Mouse (Mus musculus) liver, embryonic 11.5 days (tissue): ENCODE data around the gene Mapk12. TPM values are rescaled to one million over a fixed set of nuclear protein-coding genes. Genes with fewer than 3 reads are reported as not detected.

Source experiments
- ATAC-seq: fragments of 200-750 bp; cut with Nextera tagmentation; replicated peaks from 2 replicates; pipeline ENCODE4 v1.8.0; 2017; ENCODE audit warnings: moderate number of reproducible peaks, mild to moderate bottlenecking, moderate TSS enrichment, moderate library complexity; ENCODE audit not compliant: low FRiP score
- DNase-seq: peaks from one replicate; pipeline ENCODE4 v3.0.0-alpha.2; 2017; ENCODE audit warnings: low spot score
- H3K27ac ChIP-seq: fragments of 300-500 bp; sonication (generic); 2 replicates; pipeline ENCODE4 v1.5.1; 2014; ENCODE audit warnings: mild to moderate bottlenecking, low read depth, low read length, control low read depth
- H3K27me3 ChIP-seq: fragments of 300-500 bp; sonication (generic); replicated peaks from 2 replicates; pipeline ENCODE4 v1.6.1; 2014; ENCODE audit warnings: low read length, mixed read lengths; ENCODE audit not compliant: control insufficient read depth, insufficient read depth
- H3K36me3 ChIP-seq: fragments of 300-500 bp; sonication (generic); 2 replicates; pipeline ENCODE4 v1.6.1; 2014; ENCODE audit warnings: mild to moderate bottlenecking, low read length, moderate library complexity, mixed read lengths; ENCODE audit not compliant: control insufficient read depth, insufficient read depth
- H3K4me1 ChIP-seq: fragments of 300-500 bp; sonication (generic); replicated peaks from 2 replicates; pipeline ENCODE4 v1.6.1; 2014; ENCODE audit warnings: low read length, mixed read lengths; ENCODE audit not compliant: control insufficient read depth, insufficient read depth
- H3K4me2 ChIP-seq: fragments of 300-500 bp; sonication (generic); 2 replicates; pipeline ENCODE4 v1.6.1; 2014; ENCODE audit warnings: mild to moderate bottlenecking, control low read depth, moderate library complexity
- H3K4me3 ChIP-seq: fragments of 300-500 bp; sonication (generic); 2 replicates; pipeline ENCODE4 v1.5.1; 2014; ENCODE audit warnings: low read depth, low read length, control low read depth
- H3K9ac ChIP-seq: fragments of 300-500 bp; sonication (generic); 2 replicates; pipeline ENCODE4 v1.6.1; 2014; ENCODE audit warnings: low read depth, low read length, control low read depth
- H3K9me3 ChIP-seq: fragments of 300-500 bp; sonication (generic); 2 replicates; pipeline ENCODE4 v1.6.1; 2016; ENCODE audit warnings: low read length, inconsistent platforms, mixed read lengths; ENCODE audit not compliant: control insufficient read depth
- WGBS: fragments of 180-500 bp; shearing (Covaris S2); extraction: QIAGEN DNeasy Blood & Tissue Kit; methylation state at CpG from one replicate; pipeline ENCODE4 v1.1.7; 2014; 5-methylcytosine and 5-hydroxymethylcytosine counted together
- polyA plus RNA-seq: library from polyadenylated mRNA; unstranded; fragments of >200 nt; fragmentation: Nextera tagmentation; extraction: Ambion mirVana; gene quantifications from 2 replicates; pipeline ENCODE4 v1.2.1, GENCODE M21; 2014

Gene Mapk12
- polyA plus RNA-seq, 1 experiment from 2014 or later: 4.8 TPM

DNA sequence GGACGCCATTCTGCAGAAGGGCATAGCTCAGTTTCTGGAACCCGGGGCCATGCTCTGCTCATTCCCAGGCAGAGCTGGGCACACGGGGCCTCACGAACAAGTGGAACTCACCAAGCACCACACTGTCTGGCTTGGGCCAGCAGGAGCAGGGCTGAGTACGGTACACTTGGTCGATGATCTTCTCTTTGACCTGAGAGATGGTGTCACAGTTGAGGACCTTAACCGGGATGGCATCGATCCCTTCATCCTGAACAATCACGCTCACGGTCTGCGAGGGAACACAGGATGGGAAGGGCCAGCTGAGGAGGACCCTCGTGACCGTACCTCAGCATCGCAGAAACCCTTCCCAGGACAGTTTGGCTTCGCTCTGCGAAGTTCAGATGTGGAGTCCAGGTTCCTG, 18.0 kb upstream of the Mapk12 start:
- Histone ChIP-seq H3K4me2 (no peak overlapping the region), H3K4me3 (no peak overlapping the region), H3K4me1 (no peaks in the 10 kb centered on the region), H3K9ac (no peak overlapping the region), H3K27ac (no peak overlapping the region), H3K36me3 (peaks cover 38% of the 10 kb centered on the region), H3K9me3 (no peaks in the 10 kb centered on the region), H3K27me3 (no peaks in the 10 kb centered on the region)
- ATAC-seq: no peak
- WGBS: 93% methylated on average over 16 of the region's 16 CpGs
- DNase-seq: no peak

DNA sequence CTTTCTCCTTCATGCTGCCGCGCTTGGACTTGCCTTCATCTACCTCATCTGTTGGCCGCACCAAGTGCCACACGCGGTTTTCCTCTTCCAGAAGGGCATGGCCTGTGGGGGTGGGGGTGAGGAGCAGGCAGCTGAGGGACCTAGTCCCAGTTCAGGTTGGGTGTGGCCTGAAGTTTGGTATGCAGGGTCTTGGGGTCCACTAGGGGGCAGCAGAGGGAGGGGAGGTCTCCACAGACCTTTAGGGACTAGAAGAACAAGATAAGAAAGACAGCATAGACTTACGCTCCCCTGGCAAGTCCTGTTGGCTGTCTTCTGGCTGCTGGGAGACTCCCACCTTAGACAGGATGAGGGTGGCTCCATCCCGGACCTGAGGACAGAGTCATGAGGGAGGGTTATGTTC, 17.5 kb upstream of the Mapk12 start:
- peak; percentile 51 for ATAC-seq
- 61% methylated on average over 7 of the region's 7 CpGs for WGBS

GRCm38 (mm10) chr15:89152312-89152711, 11.8 kb upstream of the Mapk12 start:
- H3K27ac ChIP-seq: no peak overlapping the region
- no peak overlapping the region for H3K4me2 ChIP-seq
- ATAC-seq (no peak), DNase-seq (no peak)
- peaks cover 35% of the 10 kb centered on the region for H3K27me3 ChIP-seq
- H3K4me3 ChIP-seq: no peak overlapping the region
- H3K4me1 ChIP-seq: peaks cover 12% of the 10 kb centered on the region; the same call in 1 of the 2 replicates
- H3K9me3 ChIP-seq: no peaks in the 10 kb centered on the region
- H3K36me3 ChIP-seq: peaks cover 10% of the 10 kb centered on the region; the same call in 1 of the 2 replicates
- no peak overlapping the region for H3K9ac ChIP-seq

More for the DNA sequence above, 17.5 kb upstream of the Mapk12 start:
- Histone ChIP-seq H3K9me3 (no peaks in the 10 kb centered on the region), H3K4me2 (no peak overlapping the region), H3K27me3 (no peaks in the 10 kb centered on the region), H3K36me3 (peaks cover 38% of the 10 kb centered on the region), H3K4me1 (no peaks in the 10 kb centered on the region), H3K27ac (no peak overlapping the region), H3K4me3 (no peak overlapping the region), H3K9ac (no peak overlapping the region)
- DNase-seq: no peak

- DNase-seq (peak; percentile 66), ATAC-seq (no peak; the same call in 1 of the 2 replicates)
- Histone ChIP-seq H3K4me3 (peak overlapping the region; percentile 70), H3K9me3 (no peaks in the 10 kb centered on the region), H3K9ac (no peak overlapping the region), H3K4me2 (peak overlapping the region; percentile 99), H3K36me3 (no peaks in the 10 kb centered on the region), H3K27ac (no peak overlapping the region), H3K27me3 (peaks cover 58% of the 10 kb centered on the region), H3K4me1 (peaks cover 14% of the 10 kb centered on the region; the same call in 1 of the 2 replicates)
- WGBS: 5% methylated on average over 13 of the region's 13 CpGs
Observed at GRCm38 (mm10) chr15:89150041-89150390, 9.5 kb upstream of the Mapk12 start.

DNA sequence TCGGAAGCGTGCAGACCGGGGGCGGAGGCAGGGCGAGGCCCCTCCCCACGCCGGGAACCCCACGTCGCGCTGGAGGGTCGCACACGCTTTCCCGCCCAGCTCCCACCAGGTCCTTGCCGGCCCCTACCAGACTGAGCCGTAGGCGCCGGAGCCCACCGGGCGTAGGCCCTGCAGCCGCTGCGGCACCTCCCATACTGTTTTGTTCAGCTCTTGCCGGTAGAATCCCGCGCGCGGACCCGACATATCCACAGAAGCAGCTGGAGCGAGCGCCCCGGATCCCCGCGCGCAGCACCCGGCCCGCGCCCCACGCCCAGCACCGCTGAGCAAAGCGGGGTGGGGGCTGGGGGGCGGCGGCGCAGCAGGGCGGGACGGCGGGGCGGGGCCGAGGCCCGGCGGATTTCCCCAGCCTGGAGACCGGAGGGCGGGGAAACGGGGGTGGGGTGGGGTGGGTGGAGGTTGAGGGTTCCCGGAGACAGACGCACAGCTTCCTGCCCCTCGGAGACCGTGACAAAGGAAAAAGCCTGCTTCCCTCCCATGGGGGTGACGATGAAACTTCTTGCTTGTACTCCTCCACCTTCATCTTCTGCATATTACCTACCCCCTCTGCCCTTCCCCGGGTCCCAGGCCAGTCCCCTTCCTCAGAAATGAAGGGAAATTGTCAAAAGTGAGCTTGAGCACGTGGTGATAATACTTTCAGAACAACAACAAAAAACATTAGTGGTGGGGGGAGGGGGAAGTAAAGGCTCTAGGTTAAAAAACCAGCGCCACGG, 9.0 kb upstream of the Mapk12 start, which contains the start of gene Mapk11:
Mapk11 (minus strand) TSS at position 358 of the 770 bp plus-strand sequence.
- H3K9ac ChIP-seq: peak within 1 kb of the TSS; percentile 67
- under 1% methylated on average over 53 of the region's 61 CpGs for WGBS
- peak within 1 kb of the TSS; percentile 99 for H3K4me2 ChIP-seq
- no peaks in the 10 kb centered on the region for H3K9me3 ChIP-seq
- H3K36me3 ChIP-seq: no peaks in the 10 kb centered on the region
- ATAC-seq (peak; percentile 63), DNase-seq (no peak)
- no peak within 1 kb of the TSS for H3K27ac ChIP-seq
- peak within 1 kb of the TSS; percentile 70 for H3K4me3 ChIP-seq
- H3K27me3 ChIP-seq: peaks cover 62% of the 10 kb centered on the region
- H3K4me1 ChIP-seq: peaks cover 14% of the 10 kb centered on the region; the same call in 1 of the 2 replicates

DNA sequence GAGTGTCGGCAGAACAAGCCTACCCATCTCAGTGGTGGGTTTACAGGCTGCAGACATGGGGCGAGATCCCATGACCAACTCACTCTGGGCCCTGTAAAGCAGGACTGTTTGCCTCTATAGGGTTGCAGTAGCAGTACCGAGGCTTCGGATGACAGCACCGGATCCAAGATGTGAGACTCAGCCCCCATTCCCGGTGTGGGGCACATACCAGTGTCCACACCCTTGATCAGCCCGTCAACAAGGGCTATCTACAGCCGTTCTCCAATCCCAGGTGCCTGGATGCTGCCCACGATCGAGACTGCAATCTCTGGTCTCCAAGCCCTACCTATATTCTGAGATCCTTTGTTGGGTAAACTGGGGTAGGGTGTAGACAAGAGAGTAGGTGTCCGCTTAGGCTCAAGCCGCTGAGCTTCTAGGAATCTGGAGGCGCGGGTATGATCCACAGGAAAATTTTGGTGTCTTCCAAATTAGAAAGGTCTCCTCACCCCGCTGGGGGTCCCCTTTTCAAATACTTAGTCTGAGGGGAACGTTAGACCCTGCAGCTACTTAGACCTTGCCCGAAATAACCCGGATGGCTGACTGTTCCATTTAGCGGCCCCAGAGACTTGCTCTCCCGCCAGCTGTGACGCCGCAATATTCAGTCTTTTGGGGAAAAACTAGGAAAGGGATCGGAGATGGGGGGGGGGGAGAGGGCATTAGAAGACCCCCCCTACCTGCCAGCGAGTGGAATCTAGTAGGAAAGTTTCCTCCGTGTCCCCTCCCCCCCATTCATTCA, 8.2 kb upstream of the Mapk12 start:
- no peak for DNase-seq
- Histone ChIP-seq H3K4me2 (peak overlapping the region; percentile 99), H3K27me3 (peaks cover 70% of the 10 kb centered on the region), H3K27ac (no peak overlapping the region), H3K36me3 (no peaks in the 10 kb centered on the region), H3K4me1 (peaks cover 14% of the 10 kb centered on the region; the same call in 1 of the 2 replicates), H3K9me3 (no peaks in the 10 kb centered on the region), H3K9ac (peak overlapping the region; percentile 67), H3K4me3 (peak overlapping the region; percentile 70)
- no peak for ATAC-seq
- 9% methylated on average over 25 of the region's 25 CpGs for WGBS

GRCm38 (mm10) chr15:89147895-89148294, 7.4 kb upstream of the Mapk12 start:
- Histone ChIP-seq H3K4me1 (peaks cover 14% of the 10 kb centered on the region; the same call in 1 of the 2 replicates), H3K4me3 (0 out of 2 replicates have a peak overlapping the region, but pooled peaks have one; percentile 70), H3K27me3 (peaks cover 77% of the 10 kb centered on the region), H3K9ac (no peak overlapping the region), H3K4me2 (no peak overlapping the region), H3K36me3 (no peaks in the 10 kb centered on the region), H3K27ac (no peak overlapping the region), H3K9me3 (no peaks in the 10 kb centered on the region)
- ATAC-seq (no peak), DNase-seq (no peak)
- WGBS: 63% methylated on average over 4 of the region's 4 CpGs

- Histone ChIP-seq H3K9ac (no peak overlapping the region), H3K36me3 (no peaks in the 10 kb centered on the region), H3K27ac (no peak overlapping the region), H3K4me3 (no peak overlapping the region), H3K4me1 (peaks cover 14% of the 10 kb centered on the region; the same call in 1 of the 2 replicates), H3K4me2 (no peak overlapping the region), H3K9me3 (no peaks in the 10 kb centered on the region), H3K27me3 (peaks cover 81% of the 10 kb centered on the region)
- 24% methylated on average over 10 of the region's 10 CpGs for WGBS
- ATAC-seq: no peak
- DNase-seq: no peak
Observed at GRCm38 (mm10) chr15:89147456-89147855, 7.0 kb upstream of the Mapk12 start.
